Mouse (Mus musculus): Measurements from ENCODE around the gene Zcchc2.

Gene Zcchc2

GRCm38 (mm10) chr1:105990138-105990821 lies at the start of gene Zcchc2:
Gene Zcchc2, plus strand, starts transcription at chr1:105990406.
- DNase-seq (ENCODE audit: low read depth) = peak; percentile 94

- no peak for DNase-seq (ENCODE audit: low read depth)
Observed at GRCm38 (mm10) chr1:105944927-105945580, 45.2 kb upstream of the Zcchc2 start.

GRCm38 (mm10) chr1:105946581-105947540 lies 43.3 kb upstream of the Zcchc2 start:
- no peak for DNase-seq (ENCODE audit: low read depth)

GRCm38 (mm10) chr1:105948352-105948751 lies 41.9 kb upstream of the Zcchc2 start:
- DNase-seq (ENCODE audit: low read depth) = no peak

- DNase-seq (ENCODE audit: low read depth) = no peak
Observed at GRCm38 (mm10) chr1:105953588-105953987, 36.6 kb upstream of the Zcchc2 start.

- no peak for DNase-seq (ENCODE audit: low read depth)
Observed at GRCm38 (mm10) chr1:105954047-105954446, 36.2 kb upstream of the Zcchc2 start.

- DNase-seq (ENCODE audit: low read depth) = no peak
Observed at GRCm38 (mm10) chr1:105956057-105956456, 34.1 kb upstream of the Zcchc2 start.

GRCm38 (mm10) chr1:105961472-105961871 lies 28.7 kb upstream of the Zcchc2 start:
- DNase-seq (ENCODE audit: low read depth) = no peak

- no peak for DNase-seq (ENCODE audit: low read depth)
Observed at GRCm38 (mm10) chr1:105962084-105962818, 28.0 kb upstream of the Zcchc2 start.

- no peak for DNase-seq (ENCODE audit: low read depth)
Observed at GRCm38 (mm10) chr1:105962852-105963251, 27.4 kb upstream of the Zcchc2 start.

GRCm38 (mm10) chr1:105964514-105964913 lies 25.7 kb upstream of the Zcchc2 start:
- no peak for DNase-seq (ENCODE audit: low read depth)

GRCm38 (mm10) chr1:105965189-105965588 lies 25.0 kb upstream of the Zcchc2 start:
- DNase-seq (ENCODE audit: low read depth) = no peak

- DNase-seq (ENCODE audit: low read depth) = no peak
Observed at GRCm38 (mm10) chr1:105971490-105972170, 18.6 kb upstream of the Zcchc2 start.

GRCm38 (mm10) chr1:105974023-105974422 lies 16.2 kb upstream of the Zcchc2 start:
- no peak for DNase-seq (ENCODE audit: low read depth)

GRCm38 (mm10) chr1:105977446-105978094 lies 12.6 kb upstream of the Zcchc2 start:
- DNase-seq (ENCODE audit: low read depth) = no peak

- DNase-seq (ENCODE audit: low read depth) = no peak
Observed at GRCm38 (mm10) chr1:105980849-105981610, 9.2 kb upstream of the Zcchc2 start.

- no peak for DNase-seq (ENCODE audit: low read depth)
Observed at GRCm38 (mm10) chr1:105982496-105983364, 7.5 kb upstream of the Zcchc2 start.

GRCm38 (mm10) chr1:105984172-105984571 lies 6.0 kb upstream of the Zcchc2 start:
- no peak for DNase-seq (ENCODE audit: low read depth)

GRCm38 (mm10) chr1:105988171-105988570 lies 2.0 kb upstream of the Zcchc2 start:
- DNase-seq (ENCODE audit: low read depth) = no peak

Measured in fibroblast of lung, adult 2 months (primary cell).